ENCODE assay signal across 22 mouse cellular contexts in genomic region chr1:121734456-121735112, GRCm38 (mm10).
A peak's percentile ranks its signal among the peaks of the same experiment; 100 is the strongest.
DNase-seq lines count a peak whose midpoint lies in the region; ATAC-seq lines count a peak whose summit lies in the region.
"Had no signal": no experiment of that assay in that cellular context is flagged by ENCODE, and none has a peak within 500 bp of the region (broad histone marks: within the 10 kb centered on the region; RNA-seq: fewer than 3 reads in every experiment).

No protein-coding gene starts in this region.

- no peaks in the 10 kb centered on the region for H3K9me3 ChIP-seq in hindbrain, embryonic 13.5 days
- no peaks in the 10 kb centered on the region for H3K9me3 ChIP-seq in hindbrain, embryonic 12.5 days (replicated peaks)
- no peaks in the 10 kb centered on the region for H3K9me3 ChIP-seq in forebrain, embryonic 13.5 days (replicated peaks)
- no peaks in the 10 kb centered on the region for H3K9me3 ChIP-seq in hindbrain, embryonic 16.5 days (ENCODE audit: control insufficient read depth, low read length)
- H3K9me3 ChIP-seq in midbrain, embryonic 14.5 days (ENCODE audit: control insufficient read depth, low read length), result no peaks in the 10 kb centered on the region
- H3K9me3 ChIP-seq: heart, embryonic 10.5 days; intestine, embryonic 15.5 days; liver, embryonic 15.5 days had no signal

- H3K9ac ChIP-seq in hindbrain, embryonic 13.5 days, result no peak overlapping the region
- no peak overlapping the region for H3K9ac ChIP-seq in hindbrain, embryonic 12.5 days
- no peak overlapping the region for H3K9ac ChIP-seq in forebrain, embryonic 13.5 days
- no peak overlapping the region for H3K9ac ChIP-seq in hindbrain, embryonic 16.5 days (ENCODE audit: low read depth, low read length)
- H3K9ac ChIP-seq in midbrain, embryonic 14.5 days (replicated peaks; ENCODE audit: low read length), result no peak overlapping the region
- H3K9ac ChIP-seq: intestine, embryonic 15.5 days; liver, embryonic 15.5 days had no signal

- no peak overlapping the region for H3K4me3 ChIP-seq in hindbrain, embryonic 13.5 days
- no peak overlapping the region for H3K4me3 ChIP-seq in hindbrain, embryonic 12.5 days
- no peak overlapping the region for H3K4me3 ChIP-seq in forebrain, embryonic 13.5 days
- no peak overlapping the region for H3K4me3 ChIP-seq in hindbrain, embryonic 16.5 days (ENCODE audit: low read length)
- no peak overlapping the region for H3K4me3 ChIP-seq in midbrain, embryonic 14.5 days (replicated peaks; ENCODE audit: low read depth, low read length)
- H3K4me3 ChIP-seq: heart, embryonic 10.5 days; intestine, embryonic 15.5 days; left cerebral cortex, adult 2 months; liver, embryonic 15.5 days; megakaryocyte, embryonic 14.5 days had no signal

- no peaks in the 10 kb centered on the region for H3K27me3 ChIP-seq in hindbrain, embryonic 13.5 days
- H3K27me3 ChIP-seq in hindbrain, embryonic 12.5 days, result no peaks in the 10 kb centered on the region
- H3K27me3 ChIP-seq in forebrain, embryonic 13.5 days, result no peaks in the 10 kb centered on the region
- no peaks in the 10 kb centered on the region for H3K27me3 ChIP-seq in hindbrain, embryonic 16.5 days (replicated peaks; ENCODE audit: control insufficient read depth, insufficient read depth, low read length)
- H3K27me3 ChIP-seq in midbrain, embryonic 14.5 days (ENCODE audit: control insufficient read depth, insufficient read depth, low read length), result no peaks in the 10 kb centered on the region
- H3K27me3 ChIP-seq: intestine, embryonic 15.5 days; liver, embryonic 15.5 days; megakaryocyte, embryonic 14.5 days had no signal

- H3K4me2 ChIP-seq in hindbrain, embryonic 13.5 days, result no peak overlapping the region
- H3K4me2 ChIP-seq in hindbrain, embryonic 12.5 days (replicated peaks), result no peak overlapping the region
- H3K4me2 ChIP-seq in forebrain, embryonic 13.5 days, result no peak overlapping the region
- no peak overlapping the region for H3K4me2 ChIP-seq in hindbrain, embryonic 16.5 days (ENCODE audit: low read length)
- H3K4me2 ChIP-seq in midbrain, embryonic 14.5 days (ENCODE audit: low read length), result peak overlapping the region; percentile 33
- H3K4me2 ChIP-seq: intestine, embryonic 15.5 days; liver, embryonic 15.5 days had no signal

- H3K27ac ChIP-seq in hindbrain, embryonic 13.5 days, result peak overlapping the region; percentile 35; the same call in 1 of the 2 replicates
- H3K27ac ChIP-seq in hindbrain, embryonic 12.5 days, result no peak overlapping the region
- no peak overlapping the region for H3K27ac ChIP-seq in forebrain, embryonic 13.5 days
- H3K27ac ChIP-seq in hindbrain, embryonic 16.5 days (ENCODE audit: low read depth, low read length), result peak overlapping the region; percentile 57
- H3K27ac ChIP-seq in midbrain, embryonic 14.5 days (replicated peaks; ENCODE audit: low read depth, low read length), result peak overlapping the region; percentile 78
- H3K27ac ChIP-seq: heart, embryonic 10.5 days; intestine, embryonic 15.5 days; kidney, postnatal 0 days; left cerebral cortex, adult 2 months; liver, embryonic 15.5 days had no signal

- H3K36me3 ChIP-seq in hindbrain, embryonic 13.5 days, result no peaks in the 10 kb centered on the region
- H3K36me3 ChIP-seq in hindbrain, embryonic 12.5 days, result no peaks in the 10 kb centered on the region
- no peaks in the 10 kb centered on the region for H3K36me3 ChIP-seq in forebrain, embryonic 13.5 days (ENCODE audit: poor library complexity, severe bottlenecking)
- no peaks in the 10 kb centered on the region for H3K36me3 ChIP-seq in hindbrain, embryonic 16.5 days (ENCODE audit: control insufficient read depth, insufficient read depth, low read length)
- H3K36me3 ChIP-seq in midbrain, embryonic 14.5 days (ENCODE audit: control insufficient read depth, insufficient read depth, low read length), result no peaks in the 10 kb centered on the region
- H3K36me3 ChIP-seq: heart, embryonic 10.5 days; intestine, embryonic 15.5 days; liver, embryonic 15.5 days had no signal

- peak; percentile 57; the same call in 1 of the 2 replicates for ATAC-seq in hindbrain, embryonic 13.5 days (ENCODE audit: low FRiP score)
- ATAC-seq in hindbrain, embryonic 12.5 days (ENCODE audit: low FRiP score), result no peak; the same call in 1 of the 2 replicates
- peak; percentile 30; the same call in 1 of the 2 replicates for ATAC-seq in forebrain, embryonic 13.5 days
- ATAC-seq in hindbrain, embryonic 16.5 days, result peak; percentile 45; the same call in 1 of the 2 replicates
- peak; percentile 60 for ATAC-seq in midbrain, embryonic 14.5 days (ENCODE audit: low FRiP score, low TSS enrichment)
- ATAC-seq in cerebellum, adult (ENCODE audit: insufficient number of reproducible peaks, low FRiP score, low TSS enrichment), result no peak
- ATAC-seq: intestine, embryonic 15.5 days; lung, postnatal 0 days had no signal

- H3K4me1 ChIP-seq in hindbrain, embryonic 13.5 days (replicated peaks), result peaks cover 12% of the 10 kb centered on the region
- H3K4me1 ChIP-seq in hindbrain, embryonic 12.5 days, result peaks cover 4% of the 10 kb centered on the region; the same call in 1 of the 2 replicates
- 0 out of 2 replicates have a peak, but pooled peaks cover 4% of the 10 kb centered on the region for H3K4me1 ChIP-seq in forebrain, embryonic 13.5 days
- no peaks in the 10 kb centered on the region; the same call in none of the 2 replicates for H3K4me1 ChIP-seq in hindbrain, embryonic 16.5 days (ENCODE audit: control insufficient read depth, insufficient read depth, low read depth, low read length)
- H3K4me1 ChIP-seq in midbrain, embryonic 14.5 days (ENCODE audit: control insufficient read depth, insufficient read depth, low read length), result peaks cover 15% of the 10 kb centered on the region; the same call in 1 of the 2 replicates
- H3K4me1 ChIP-seq: heart, embryonic 10.5 days; intestine, embryonic 15.5 days; liver, embryonic 15.5 days; megakaryocyte, embryonic 14.5 days had no signal

- 70% methylated on average over 3 of the region's 3 CpGs for WGBS in hindbrain, embryonic 13.5 days
- WGBS in hindbrain, embryonic 12.5 days, result 76% methylated on average over 3 of the region's 3 CpGs
- 63% methylated on average over 3 of the region's 3 CpGs for WGBS in forebrain, embryonic 13.5 days
- 69% methylated on average over 3 of the region's 3 CpGs for WGBS in hindbrain, embryonic 16.5 days
- 63% methylated on average over 3 of the region's 3 CpGs for WGBS in midbrain, embryonic 14.5 days

- peak; percentile 77 for DNase-seq in midbrain, embryonic 14.5 days
- DNase-seq in gastrocnemius, postnatal 25 days, result no peak
- DNase-seq in ovary, postnatal 10 days (ENCODE audit: low spot score), result no peak
- DNase-seq: adrenal gland, postnatal 10 days; B cell, adult 2 months; cerebellum, adult 9-11 months; embryo, embryonic 11 days; gastrocnemius, postnatal 36 days; right cerebral cortex, postnatal 14 days; thymus, postnatal 36 days had no signal

Comparison
In these comparisons a context has a peak if more than half of its experiments do, and no peak if none do; other contexts are left out.
1. ATAC-seq: peak in hindbrain, embryonic 13.5 days (single experiment), forebrain, embryonic 13.5 days (single experiment), hindbrain, embryonic 16.5 days (single experiment) and midbrain, embryonic 14.5 days (single experiment); none in hindbrain, embryonic 12.5 days (single experiment) and cerebellum, adult (single experiment).
2. H3K27ac ChIP-seq: peak in hindbrain, embryonic 13.5 days (single experiment), hindbrain, embryonic 16.5 days (single experiment) and midbrain, embryonic 14.5 days (single experiment); none in hindbrain, embryonic 12.5 days (single experiment) and forebrain, embryonic 13.5 days (single experiment).